Mouse (Mus musculus): ENCODE results near the gene Lrrfip1.

DNA sequence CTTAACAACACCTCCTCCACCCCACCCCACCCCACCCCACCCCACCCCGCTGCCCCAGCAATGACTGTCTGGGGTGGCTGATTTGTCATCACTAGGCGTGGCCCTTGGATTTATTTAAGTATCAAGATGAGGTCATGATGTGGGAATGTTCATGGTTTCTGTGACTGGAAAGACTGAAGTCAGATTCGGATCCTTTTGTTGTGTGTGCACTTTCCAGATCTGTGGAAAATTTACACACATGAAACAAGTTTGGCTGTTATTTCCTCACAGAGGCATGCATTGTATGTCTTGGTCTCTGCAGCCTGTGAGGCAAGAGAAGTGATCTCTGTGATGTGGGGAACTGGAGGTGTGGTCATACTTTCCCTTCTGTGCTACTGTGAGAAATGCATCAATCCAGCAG lies 96.7 kb downstream of the Lrrfip1 start:
- TF ChIP-seq GATA1 (IDR thresholded peaks at IDR 0.05; ENCODE audit: borderline replicate concordance, low read length) = no peak
- no peak for TF ChIP-seq FLI1 (IDR thresholded peaks at IDR 0.05; ENCODE audit: low read length)

All from megakaryocyte, embryonic 14.5 days (primary cell).